Mouse (Mus musculus): ENCODE results near the gene Mlxip. TPM values are rescaled to one million over a fixed set of nuclear protein-coding genes. Genes with fewer than 3 reads are reported as not detected.
A peak's percentile ranks its signal among the peaks of the same experiment; 100 is the strongest.

Gene Mlxip
- polyA plus RNA-seq (2014; fragmentation: Nextera tagmentation; extraction: Ambion mirVana) = 24.4 and 26.7 TPM in 2 replicates

GRCm38 (mm10) chr5:123394303-123394956, at the start of gene Mlxip:
Gene Mlxip (plus strand): TSS chr5:123394798.
- Histone ChIP-seq H3K27ac (ENCODE audit: low read depth, low read length) (peak within 1 kb of the TSS; percentile 84), H3K27me3 (ENCODE audit: control insufficient read depth, insufficient read depth, low read length) (no peaks in the 10 kb centered on the region), H3K4me2 (ENCODE audit: low read depth, low read length) (peak within 1 kb of the TSS; percentile 57), H3K36me3 (ENCODE audit: control insufficient read depth, insufficient read depth, low read length) (no peaks in the 10 kb centered on the region), H3K9me3 (ENCODE audit: control insufficient read depth, low read length) (no peaks in the 10 kb centered on the region), H3K4me3 (ENCODE audit: low read depth, low read length) (peak within 1 kb of the TSS; percentile 99), H3K9ac (replicated peaks; ENCODE audit: low read depth, low read length) (peak within 1 kb of the TSS; percentile 88), H3K4me1 (ENCODE audit: control insufficient read depth, insufficient read depth, low read length) (peaks cover 32% of the 10 kb centered on the region)
- WGBS = under 1% methylated on average over 40 of the region's 50 CpGs
- peak; percentile 95 for ATAC-seq (ENCODE audit: low read depth)

GRCm38 (mm10) chr5:123344963-123345852, 49.4 kb upstream of the Mlxip start:
- Histone ChIP-seq H3K4me2 (ENCODE audit: low read depth, low read length) (peak overlapping the region; percentile 90), H3K27me3 (ENCODE audit: control insufficient read depth, insufficient read depth, low read length) (no peaks in the 10 kb centered on the region), H3K4me3 (ENCODE audit: low read depth, low read length) (peak overlapping the region; percentile 88), H3K27ac (ENCODE audit: low read depth, low read length) (peak overlapping the region; percentile 98), H3K9me3 (ENCODE audit: control insufficient read depth, low read length) (no peaks in the 10 kb centered on the region), H3K36me3 (ENCODE audit: control insufficient read depth, insufficient read depth, low read length) (no peaks in the 10 kb centered on the region), H3K9ac (replicated peaks; ENCODE audit: low read depth, low read length) (peak overlapping the region; percentile 85), H3K4me1 (ENCODE audit: control insufficient read depth, insufficient read depth, low read length) (peaks cover 24% of the 10 kb centered on the region)
- peak; percentile 64 for ATAC-seq (ENCODE audit: low read depth)
- under 1% methylated on average over 83 of the region's 87 CpGs for WGBS

GRCm38 (mm10) chr5:123345853-123346654, 48.5 kb upstream of the Mlxip start:
- H3K4me3 ChIP-seq (ENCODE audit: low read depth, low read length) = peak overlapping the region; percentile 88
- peak overlapping the region; percentile 98 for H3K27ac ChIP-seq (ENCODE audit: low read depth, low read length)
- no peaks in the 10 kb centered on the region for H3K36me3 ChIP-seq (ENCODE audit: control insufficient read depth, insufficient read depth, low read length)
- WGBS = 2% methylated on average over 21 of the region's 22 CpGs
- peaks cover 24% of the 10 kb centered on the region for H3K4me1 ChIP-seq (ENCODE audit: control insufficient read depth, insufficient read depth, low read length)
- H3K9ac ChIP-seq (replicated peaks; ENCODE audit: low read depth, low read length) = peak overlapping the region; percentile 85
- peak overlapping the region; percentile 90 for H3K4me2 ChIP-seq (ENCODE audit: low read depth, low read length)
- H3K9me3 ChIP-seq (ENCODE audit: control insufficient read depth, low read length) = no peaks in the 10 kb centered on the region
- peak; percentile 21; the same call in 1 of the 2 replicates for ATAC-seq (ENCODE audit: low read depth)
- no peaks in the 10 kb centered on the region for H3K27me3 ChIP-seq (ENCODE audit: control insufficient read depth, insufficient read depth, low read length)

- 48% methylated on average over 7 of the region's 7 CpGs for WGBS
- no peak for ATAC-seq (ENCODE audit: low read depth)
Measured at GRCm38 (mm10) chr5:123346701-123347270, 47.8 kb upstream of the Mlxip start.

GRCm38 (mm10) chr5:123347985-123348384, 46.6 kb upstream of the Mlxip start:
- H3K9ac ChIP-seq (replicated peaks; ENCODE audit: low read depth, low read length) = no peak overlapping the region
- H3K4me1 ChIP-seq (ENCODE audit: control insufficient read depth, insufficient read depth, low read length) = peaks cover 24% of the 10 kb centered on the region
- no peak for ATAC-seq (ENCODE audit: low read depth)
- no peak overlapping the region; the same call in 1 of the 2 replicates for H3K27ac ChIP-seq (ENCODE audit: low read depth, low read length)
- no peak overlapping the region for H3K4me2 ChIP-seq (ENCODE audit: low read depth, low read length)
- no peak overlapping the region for H3K4me3 ChIP-seq (ENCODE audit: low read depth, low read length)
- WGBS = 92% methylated on average over 2 of the region's 2 CpGs
- H3K27me3 ChIP-seq (ENCODE audit: control insufficient read depth, insufficient read depth, low read length) = no peaks in the 10 kb centered on the region
- H3K36me3 ChIP-seq (ENCODE audit: control insufficient read depth, insufficient read depth, low read length) = no peaks in the 10 kb centered on the region
- no peaks in the 10 kb centered on the region for H3K9me3 ChIP-seq (ENCODE audit: control insufficient read depth, low read length)

More at GRCm38 (mm10) chr5:123346701-123347270, 47.8 kb upstream of the Mlxip start:
- H3K9ac ChIP-seq (replicated peaks; ENCODE audit: low read depth, low read length) = peak overlapping the region; percentile 85; the same call in 1 of the 2 replicates
- H3K27me3 ChIP-seq (ENCODE audit: control insufficient read depth, insufficient read depth, low read length) = no peaks in the 10 kb centered on the region
- H3K36me3 ChIP-seq (ENCODE audit: control insufficient read depth, insufficient read depth, low read length) = no peaks in the 10 kb centered on the region
- peaks cover 24% of the 10 kb centered on the region for H3K4me1 ChIP-seq (ENCODE audit: control insufficient read depth, insufficient read depth, low read length)
- peak overlapping the region; percentile 88 for H3K4me3 ChIP-seq (ENCODE audit: low read depth, low read length)
- peak overlapping the region; percentile 90 for H3K4me2 ChIP-seq (ENCODE audit: low read depth, low read length)
- peak overlapping the region; percentile 98 for H3K27ac ChIP-seq (ENCODE audit: low read depth, low read length)
- H3K9me3 ChIP-seq (ENCODE audit: control insufficient read depth, low read length) = no peaks in the 10 kb centered on the region

DNA sequence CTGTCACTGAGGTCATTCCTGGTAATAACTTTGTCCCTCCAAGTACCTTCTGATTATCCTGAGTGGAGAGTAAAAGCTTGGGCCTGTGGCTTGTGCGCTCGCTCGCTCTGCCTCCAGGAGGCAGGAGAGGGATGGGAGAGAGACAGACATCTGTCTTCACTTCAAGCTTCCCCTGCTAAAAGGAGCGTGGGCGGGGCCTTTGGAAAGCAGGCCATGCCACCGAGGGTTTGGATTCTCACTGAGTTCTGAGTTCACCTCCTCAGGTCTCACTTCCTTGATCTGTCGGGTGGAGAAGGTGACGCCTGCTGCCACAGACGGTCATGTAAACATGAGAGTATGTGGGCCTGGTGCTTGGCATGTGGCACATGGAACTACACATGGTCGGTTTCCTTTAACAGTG, 44.2 kb upstream of the Mlxip start:
- Histone ChIP-seq H3K4me1 (ENCODE audit: control insufficient read depth, insufficient read depth, low read length) (peaks cover 18% of the 10 kb centered on the region), H3K4me3 (ENCODE audit: low read depth, low read length) (no peak overlapping the region), H3K9ac (replicated peaks; ENCODE audit: low read depth, low read length) (no peak overlapping the region), H3K36me3 (ENCODE audit: control insufficient read depth, insufficient read depth, low read length) (no peaks in the 10 kb centered on the region), H3K27me3 (ENCODE audit: control insufficient read depth, insufficient read depth, low read length) (no peaks in the 10 kb centered on the region), H3K9me3 (ENCODE audit: control insufficient read depth, low read length) (no peaks in the 10 kb centered on the region), H3K4me2 (ENCODE audit: low read depth, low read length) (no peak overlapping the region), H3K27ac (ENCODE audit: low read depth, low read length) (no peak overlapping the region)
- WGBS = 75% methylated on average over 10 of the region's 10 CpGs
- no peak for ATAC-seq (ENCODE audit: low read depth)

DNA sequence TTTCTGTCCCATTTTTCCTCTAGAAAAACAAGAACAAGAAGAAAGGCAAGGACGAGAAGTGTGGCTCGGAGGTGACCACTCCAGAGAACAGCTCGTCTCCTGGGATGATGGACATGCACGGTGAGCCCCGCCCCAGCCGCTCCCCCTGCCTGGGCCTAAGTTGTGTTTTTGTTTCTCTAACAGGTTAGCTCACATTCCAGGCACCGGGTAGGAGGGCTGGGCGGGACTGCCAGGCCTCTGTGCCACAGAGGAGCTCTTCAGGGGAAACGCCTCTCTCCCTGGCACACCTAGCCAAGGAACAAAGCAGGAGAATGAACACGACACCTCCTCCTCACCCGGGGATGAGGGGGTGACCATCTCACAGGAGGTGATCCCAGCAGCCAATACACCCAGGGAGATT, 38.7 kb upstream of the Mlxip start:
- H3K4me3 ChIP-seq (ENCODE audit: low read depth, low read length) = no peak overlapping the region
- H3K27me3 ChIP-seq (ENCODE audit: control insufficient read depth, insufficient read depth, low read length) = no peaks in the 10 kb centered on the region
- no peak overlapping the region for H3K27ac ChIP-seq (ENCODE audit: low read depth, low read length)
- peaks cover 34% of the 10 kb centered on the region for H3K36me3 ChIP-seq (ENCODE audit: control insufficient read depth, insufficient read depth, low read length)
- no peak overlapping the region for H3K9ac ChIP-seq (replicated peaks; ENCODE audit: low read depth, low read length)
- H3K4me1 ChIP-seq (ENCODE audit: control insufficient read depth, insufficient read depth, low read length) = no peaks in the 10 kb centered on the region
- no peak overlapping the region for H3K4me2 ChIP-seq (ENCODE audit: low read depth, low read length)
- WGBS = 89% methylated on average over 11 of the region's 11 CpGs
- no peak for ATAC-seq (ENCODE audit: low read depth)
- H3K9me3 ChIP-seq (ENCODE audit: control insufficient read depth, low read length) = no peaks in the 10 kb centered on the region

DNA sequence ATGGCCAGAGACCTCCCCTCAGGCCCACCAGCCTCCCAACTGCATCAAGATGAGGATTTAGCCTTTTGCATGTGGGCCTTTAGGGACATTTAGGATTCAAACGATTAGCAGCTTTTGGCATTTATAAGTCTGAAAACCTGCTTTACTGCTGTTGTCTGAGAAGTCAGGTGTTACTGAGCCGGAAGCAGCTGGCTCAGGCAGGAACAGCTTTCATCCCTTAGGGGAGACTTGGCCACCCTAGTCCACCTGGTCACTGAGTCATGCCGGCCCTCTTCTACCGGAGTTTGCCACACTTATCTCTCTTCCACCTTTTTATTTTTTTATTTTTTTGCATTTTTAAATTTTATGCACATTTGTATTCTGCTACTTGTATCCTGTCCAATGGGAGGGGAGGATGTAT, 37.3 kb upstream of the Mlxip start:
- no peak overlapping the region for H3K9ac ChIP-seq (replicated peaks; ENCODE audit: low read depth, low read length)
- no peak overlapping the region for H3K27ac ChIP-seq (ENCODE audit: low read depth, low read length)
- no peak overlapping the region for H3K4me3 ChIP-seq (ENCODE audit: low read depth, low read length)
- no peak for ATAC-seq (ENCODE audit: low read depth)
- no peak overlapping the region for H3K4me2 ChIP-seq (ENCODE audit: low read depth, low read length)
- no peaks in the 10 kb centered on the region for H3K9me3 ChIP-seq (ENCODE audit: control insufficient read depth, low read length)
- 84% methylated on average over 4 of the region's 4 CpGs for WGBS
- H3K4me1 ChIP-seq (ENCODE audit: control insufficient read depth, insufficient read depth, low read length) = no peaks in the 10 kb centered on the region
- peaks cover 40% of the 10 kb centered on the region for H3K36me3 ChIP-seq (ENCODE audit: control insufficient read depth, insufficient read depth, low read length)
- H3K27me3 ChIP-seq (ENCODE audit: control insufficient read depth, insufficient read depth, low read length) = no peaks in the 10 kb centered on the region

Measured in neural tube, embryonic 14.5 days (tissue).